Mouse (Mus musculus) spleen, postnatal 36 days (tissue): ENCODE data around the gene Pax7.

ENCODE experiments used
- DNase-seq, 2 experiments: peaks; one replicate each; pipeline ENCODE4 v3.0.0; 2022; ENCODE audit warnings: low spot score in 2 of 2, mixed read lengths in 1 of 2

Pax7 gene

DNA sequence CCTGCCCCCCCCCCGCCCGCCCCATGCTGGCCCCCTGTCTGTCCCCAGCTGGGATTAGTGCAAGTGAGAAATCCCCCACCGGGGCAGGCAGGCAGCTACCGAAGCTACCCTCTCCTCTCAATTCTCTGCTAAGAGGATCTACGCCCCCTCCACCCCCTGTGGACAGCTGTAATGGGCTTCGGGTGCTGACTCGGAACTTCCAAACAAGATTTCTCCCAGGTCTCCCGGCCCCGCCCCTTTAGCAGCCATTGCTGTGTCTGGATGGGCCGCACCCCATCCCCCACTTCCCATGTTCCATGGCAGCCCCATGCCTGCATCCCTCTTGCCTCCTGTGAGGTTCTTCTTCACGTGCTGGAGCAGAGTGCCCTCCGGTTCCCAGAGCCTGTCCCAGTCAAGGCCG, 76.4 kb downstream of the Pax7 start:
- no peak for DNase-seq

GRCm38 (mm10) chr4:139754148-139754710, 79.1 kb downstream of the Pax7 start:
- DNase-seq = peak; percentile 10 to 19

- no peak for DNase-seq
These were observed 82.4 kb downstream of the Pax7 start for GRCm38 (mm10) chr4:139750926-139751325.

DNA sequence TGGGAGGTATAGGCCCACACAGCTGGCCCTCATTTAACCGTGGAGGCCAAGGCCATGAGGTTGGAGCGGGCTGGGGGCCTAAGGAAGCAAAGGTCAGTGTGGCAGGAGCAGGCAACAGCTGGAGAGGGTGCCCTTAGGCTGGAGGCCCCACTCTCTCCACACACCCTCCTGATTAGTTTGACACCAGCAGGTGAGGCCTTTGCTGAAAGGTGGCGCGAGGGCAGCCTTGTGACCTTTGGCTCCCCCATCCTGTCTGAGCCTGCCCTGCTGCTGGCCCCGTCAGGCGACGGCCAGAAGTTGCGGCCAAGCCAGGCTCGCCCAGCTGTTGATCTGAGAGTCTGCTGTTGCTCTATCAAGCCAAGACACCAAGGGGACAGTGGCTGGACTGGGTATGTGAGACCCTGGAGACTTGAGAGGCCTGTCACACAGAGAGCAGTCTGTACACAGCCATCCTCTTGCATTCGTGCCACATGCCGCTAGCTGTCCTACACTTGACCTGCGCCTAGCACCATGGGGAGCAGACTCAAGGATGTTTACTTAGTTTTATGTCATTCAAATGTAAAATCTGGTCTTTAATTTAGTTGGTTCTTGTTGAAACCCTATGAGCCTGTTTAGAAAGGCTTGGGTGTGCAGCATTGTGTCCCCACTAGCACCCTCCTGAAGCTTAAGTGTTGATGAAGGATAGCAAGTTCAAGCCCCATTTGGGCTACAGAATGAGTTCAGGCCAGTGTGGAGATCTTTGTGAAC, 86.0 kb downstream of the Pax7 start:
- no peak for DNase-seq

DNA sequence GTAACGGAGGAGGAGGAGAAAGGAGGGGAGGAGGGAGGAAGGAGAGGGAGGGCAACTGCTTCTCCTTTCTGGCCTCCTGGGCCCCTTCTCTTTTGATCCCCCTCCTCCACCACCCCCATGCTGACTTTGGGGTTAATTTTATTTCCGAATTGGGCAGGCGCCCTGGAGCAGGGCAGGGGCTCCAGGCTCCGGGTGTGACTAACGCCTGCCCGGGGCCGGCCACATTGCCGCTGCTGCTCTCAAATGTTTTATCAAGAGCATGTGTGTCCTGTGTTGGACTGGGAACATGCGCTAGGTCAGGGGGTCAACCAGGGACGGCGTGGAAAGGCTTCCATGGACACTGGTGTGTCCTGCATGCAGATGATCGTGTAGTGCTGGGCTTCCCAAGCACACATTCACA, 87.2 kb downstream of the Pax7 start:
- DNase-seq = no peak

- no peak for DNase-seq
These were observed 88.4 kb downstream of the Pax7 start for GRCm38 (mm10) chr4:139744765-139745395.

- peak; percentile 56 to 60 for DNase-seq
These were observed 89.7 kb downstream of the Pax7 start for GRCm38 (mm10) chr4:139743626-139744025.

DNA sequence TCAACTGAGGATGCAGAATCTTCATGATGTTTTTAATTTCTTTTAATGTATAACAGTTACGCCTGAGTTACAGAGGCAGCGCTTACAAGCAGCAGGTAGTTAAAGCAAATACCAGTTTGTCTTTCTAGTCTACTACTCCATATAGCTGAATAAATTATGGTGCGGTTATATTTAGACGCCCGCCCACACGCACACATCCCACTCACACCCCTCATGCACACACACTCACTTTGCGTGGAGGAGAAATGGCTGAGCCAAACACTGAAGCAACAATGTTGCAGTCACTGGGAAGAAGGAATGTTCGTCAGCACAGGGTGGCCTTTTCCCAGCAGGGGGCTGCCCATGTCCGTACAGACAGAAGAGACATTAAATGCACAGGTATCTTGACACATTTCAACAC, 96.3 kb downstream of the Pax7 start:
- no peak for DNase-seq

DNA sequence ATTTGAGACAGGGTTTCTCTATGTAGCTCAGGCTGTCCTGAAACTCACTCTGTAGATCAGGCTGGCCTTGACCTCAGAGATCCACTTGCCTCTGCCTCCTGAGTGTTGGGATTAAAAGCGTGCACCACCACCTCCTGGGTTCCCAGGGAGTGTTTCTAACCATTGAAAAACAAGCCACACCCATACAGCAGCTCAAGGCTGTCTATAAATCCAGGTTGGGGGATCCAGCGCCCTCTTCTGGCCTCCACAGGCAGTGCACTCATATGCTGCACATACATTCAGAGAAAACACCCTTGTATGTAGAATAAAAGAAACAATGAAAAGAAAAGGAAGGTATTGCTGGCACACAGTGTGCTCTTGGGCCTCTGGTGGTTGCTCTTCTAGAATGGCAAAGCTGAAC, 106.2 kb downstream of the Pax7 start:
- no peak for DNase-seq

DNA sequence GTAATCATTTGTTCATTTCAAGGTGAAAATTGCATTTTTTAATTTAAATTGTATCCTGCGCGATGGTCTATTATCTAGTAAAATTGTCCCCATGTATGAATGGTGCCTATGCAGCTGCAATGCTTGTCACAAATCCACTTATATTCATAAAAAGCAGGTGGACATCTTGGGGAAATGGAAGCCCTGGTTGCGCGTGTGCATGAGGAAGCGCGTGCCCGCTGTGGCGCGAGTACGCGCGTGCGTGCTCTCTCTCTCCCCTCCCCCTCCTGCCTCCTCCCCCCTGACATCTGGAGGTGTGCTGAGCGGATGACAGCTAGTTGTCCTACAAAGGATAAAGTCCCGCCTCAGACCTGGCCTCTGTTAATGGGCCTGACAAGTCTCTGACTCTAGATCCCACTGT, 107.9 kb downstream of the Pax7 start:
- no peak for DNase-seq

GRCm38 (mm10) chr4:139724296-139724695, 109.0 kb downstream of the Pax7 start:
- no peak for DNase-seq

GRCm38 (mm10) chr4:139718978-139719377, 114.3 kb downstream of the Pax7 start:
- no peak for DNase-seq

DNA sequence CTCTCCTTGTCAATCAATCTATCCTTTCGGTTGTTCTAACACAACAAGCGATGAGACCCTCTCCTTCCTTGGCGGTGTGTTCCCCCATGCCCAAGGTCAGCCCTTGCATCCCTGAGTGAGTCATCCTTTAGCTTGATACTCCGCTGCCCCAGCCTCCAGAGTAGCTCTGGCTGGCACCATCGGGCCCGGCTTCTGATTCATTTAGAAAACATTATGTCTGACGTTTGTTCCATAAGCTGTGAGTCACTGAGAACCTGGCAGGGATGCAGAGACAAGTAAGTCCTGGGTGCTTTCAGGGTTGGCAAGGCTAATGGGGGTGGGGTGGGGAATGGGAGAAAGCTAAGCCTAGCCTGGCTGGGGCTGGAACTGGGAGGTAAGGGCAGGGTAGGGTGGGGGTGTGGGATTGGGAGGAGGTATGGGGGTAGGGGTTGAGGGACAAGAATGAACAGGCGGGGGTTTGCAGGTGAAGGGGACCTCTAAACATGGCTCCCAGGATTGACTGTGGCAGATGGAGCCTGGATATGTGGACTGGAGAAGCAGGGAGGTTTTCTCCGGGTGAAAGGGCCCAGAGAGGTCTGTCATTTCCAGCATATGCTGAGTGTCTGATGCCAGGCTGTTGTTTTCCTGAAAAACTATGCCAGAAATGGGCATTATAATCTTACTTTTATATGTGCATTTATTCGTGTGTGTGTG, 116.7 kb downstream of the Pax7 start:
- DNase-seq = no peak

GRCm38 (mm10) chr4:139715241-139715932, 117.9 kb downstream of the Pax7 start:
- DNase-seq = no peak

GRCm38 (mm10) chr4:139710467-139711334, 122.6 kb downstream of the Pax7 start:
- DNase-seq = no peak

DNA sequence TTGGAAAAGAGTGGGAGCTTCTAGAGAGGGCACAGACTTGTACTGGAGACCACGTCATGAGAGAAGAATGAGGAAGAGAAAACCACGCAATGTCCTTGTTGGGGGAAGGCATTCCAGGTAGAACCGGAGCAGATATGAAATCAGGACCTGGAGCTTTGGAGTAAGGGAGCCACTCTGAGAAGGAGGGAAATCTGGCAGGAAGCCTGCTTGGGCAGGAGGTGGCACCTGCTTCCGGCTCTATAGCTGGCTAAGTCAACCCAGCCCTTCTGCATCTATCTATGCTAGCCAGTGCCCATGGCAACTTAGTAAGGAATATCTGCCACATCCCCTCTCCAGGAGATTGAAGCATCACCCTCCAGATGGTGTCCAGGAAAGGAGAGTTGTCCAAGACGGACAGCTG, 127.3 kb downstream of the Pax7 start:
- no peak for DNase-seq

DNA sequence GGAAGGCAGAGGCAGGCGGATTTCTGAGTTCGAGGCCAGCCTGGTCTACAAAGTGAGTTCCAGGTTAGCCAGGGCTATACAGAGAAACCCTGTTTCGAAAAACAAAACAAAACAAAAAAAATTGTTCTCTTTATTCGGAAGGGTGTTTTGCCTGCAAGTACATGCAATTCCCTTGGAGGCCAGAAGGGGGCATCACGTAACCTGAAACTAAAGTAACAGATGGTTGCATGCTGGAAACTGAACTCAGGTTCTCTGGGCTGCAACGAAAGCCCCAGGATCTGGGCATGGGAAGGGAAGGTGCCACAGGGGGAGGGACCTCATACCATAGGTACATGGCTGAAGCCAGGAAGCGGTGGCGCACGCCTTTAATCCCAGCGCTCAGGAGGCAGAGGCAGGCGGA, 129.9 kb downstream of the Pax7 start:
- no peak for DNase-seq

- DNase-seq = no peak
These were observed 130.4 kb downstream of the Pax7 start for GRCm38 (mm10) chr4:139702914-139703313.

GRCm38 (mm10) chr4:139698602-139699001, 134.7 kb downstream of the Pax7 start:
- no peak for DNase-seq

GRCm38 (mm10) chr4:139697755-139698154, 135.6 kb downstream of the Pax7 start:
- DNase-seq = no peak

GRCm38 (mm10) chr4:139693315-139693714, 140.0 kb downstream of the Pax7 start:
- no peak for DNase-seq
